Mouse (Mus musculus): ENCODE results near the gene Gm10354. TPM values are rescaled to one million over a fixed set of nuclear protein-coding genes. Genes with fewer than 3 reads are reported as not detected.
"Not testable (repeated sequence)": the region's sequence is repeated elsewhere in the genome, so short reads cannot be mapped to it uniquely, and the experiment has no call there.

Gm10354 gene
- not detected in 2 replicates for polyA plus RNA-seq (2015; fragmentation: Nextera tagmentation; extraction: Ambion mirVana)

- not testable (repeated sequence) for H3K27me3 ChIP-seq
- whole genome bisulfite sequencing, result 32% methylated on average over 1 of the region's 1 CpGs
Measured at GRCm38 (mm10) chr5:14978835-14979234, at the start of gene Gm10354. Gene Gm10354, minus strand, starts transcription at chr5:14978935.

GRCm38 (mm10) chr5:15024316-15024715 is 45.6 kb upstream of the Gm10354 start:
- not testable (repeated sequence) for ATAC-seq; H3K36me3 ChIP-seq (ENCODE audit: poor library complexity, severe bottlenecking); H3K4me1 ChIP-seq; H3K9ac ChIP-seq; H3K4me3 ChIP-seq; H3K4me2 ChIP-seq; H3K27me3 ChIP-seq; H3K27ac ChIP-seq
- H3K9me3 ChIP-seq (replicated peaks), result peaks cover 33% of the 10 kb centered on the region
- 81% methylated on average over 1 of the region's 1 CpGs for WGBS

More at GRCm38 (mm10) chr5:14978835-14979234, at the start of gene Gm10354:
- not testable (repeated sequence) for H3K27ac ChIP-seq; H3K4me2 ChIP-seq; H3K4me3 ChIP-seq; ATAC-seq; H3K9ac ChIP-seq; H3K36me3 ChIP-seq (ENCODE audit: poor library complexity, severe bottlenecking); H3K4me1 ChIP-seq
- H3K9me3 ChIP-seq (replicated peaks), result peaks cover 37% of the 10 kb centered on the region

GRCm38 (mm10) chr5:15020067-15020466 is 41.3 kb upstream of the Gm10354 start:
- H3K27me3 ChIP-seq; H3K4me2 ChIP-seq; H3K4me1 ChIP-seq; ATAC-seq; H3K9ac ChIP-seq; H3K36me3 ChIP-seq (ENCODE audit: poor library complexity, severe bottlenecking); H3K27ac ChIP-seq; H3K4me3 ChIP-seq: not testable (repeated sequence)
- H3K9me3 ChIP-seq (replicated peaks), result peaks cover 36% of the 10 kb centered on the region
- WGBS, result 67% methylated on average over 2 of the region's 2 CpGs

GRCm38 (mm10) chr5:15010639-15011582 is 32.2 kb upstream of the Gm10354 start:
- not testable (repeated sequence) for H3K27me3 ChIP-seq; ATAC-seq; H3K27ac ChIP-seq; H3K4me1 ChIP-seq; H3K4me3 ChIP-seq; H3K9ac ChIP-seq; H3K4me2 ChIP-seq; H3K36me3 ChIP-seq (ENCODE audit: poor library complexity, severe bottlenecking)
- WGBS, result 82% methylated on average over 11 of the region's 11 CpGs
- peaks cover 18% of the 10 kb centered on the region for H3K9me3 ChIP-seq (replicated peaks)

GRCm38 (mm10) chr5:15006907-15007306 is 28.2 kb upstream of the Gm10354 start:
- H3K9ac ChIP-seq; H3K4me2 ChIP-seq; H3K27ac ChIP-seq; H3K4me1 ChIP-seq; H3K36me3 ChIP-seq (ENCODE audit: poor library complexity, severe bottlenecking); H3K4me3 ChIP-seq; ATAC-seq; H3K27me3 ChIP-seq: not testable (repeated sequence)
- peaks cover 31% of the 10 kb centered on the region for H3K9me3 ChIP-seq (replicated peaks)
- 59% methylated on average over 3 of the region's 3 CpGs for WGBS

- H3K4me3 ChIP-seq; H3K4me1 ChIP-seq; H3K9ac ChIP-seq; ATAC-seq; H3K27me3 ChIP-seq; H3K36me3 ChIP-seq (ENCODE audit: poor library complexity, severe bottlenecking); H3K4me2 ChIP-seq; H3K27ac ChIP-seq: not testable (repeated sequence)
- 69% methylated on average over 3 of the region's 3 CpGs for WGBS
- peaks cover 28% of the 10 kb centered on the region for H3K9me3 ChIP-seq (replicated peaks)
Measured at GRCm38 (mm10) chr5:15006288-15006687, 27.6 kb upstream of the Gm10354 start.

- H3K4me1 ChIP-seq; H3K9ac ChIP-seq; H3K4me2 ChIP-seq; H3K4me3 ChIP-seq; H3K36me3 ChIP-seq (ENCODE audit: poor library complexity, severe bottlenecking); H3K27me3 ChIP-seq; H3K27ac ChIP-seq: not testable (repeated sequence)
- 65% methylated on average over 3 of the region's 4 CpGs for WGBS
- peak; percentile 50; the same call in 1 of the 2 replicates for ATAC-seq
- peaks cover 21% of the 10 kb centered on the region for H3K9me3 ChIP-seq (replicated peaks)
Measured at GRCm38 (mm10) chr5:15005584-15005983, 26.8 kb upstream of the Gm10354 start.

GRCm38 (mm10) chr5:15004569-15005562 is 26.1 kb upstream of the Gm10354 start:
- 76% methylated on average over 5 of the region's 5 CpGs for WGBS

GRCm38 (mm10) chr5:14998077-14998476 is 19.3 kb upstream of the Gm10354 start:
- not testable (repeated sequence) for H3K27ac ChIP-seq; H3K4me2 ChIP-seq; H3K27me3 ChIP-seq; H3K9ac ChIP-seq; H3K4me3 ChIP-seq; H3K4me1 ChIP-seq; ATAC-seq; H3K36me3 ChIP-seq (ENCODE audit: poor library complexity, severe bottlenecking)
- WGBS, result 80% methylated on average over 9 of the region's 9 CpGs
- H3K9me3 ChIP-seq (replicated peaks), result peaks cover 30% of the 10 kb centered on the region

More at GRCm38 (mm10) chr5:15004569-15005562, 26.1 kb upstream of the Gm10354 start:
- H3K36me3 ChIP-seq (ENCODE audit: poor library complexity, severe bottlenecking); H3K4me1 ChIP-seq; H3K9ac ChIP-seq; H3K4me3 ChIP-seq; H3K27me3 ChIP-seq; H3K4me2 ChIP-seq; H3K27ac ChIP-seq: not testable (repeated sequence)
- ATAC-seq, result peak; percentile 84
- peaks cover 25% of the 10 kb centered on the region for H3K9me3 ChIP-seq (replicated peaks)

GRCm38 (mm10) chr5:14997556-14997955 is 18.8 kb upstream of the Gm10354 start:
- H3K4me2 ChIP-seq; H3K9ac ChIP-seq; H3K27me3 ChIP-seq; H3K4me3 ChIP-seq; H3K36me3 ChIP-seq (ENCODE audit: poor library complexity, severe bottlenecking); ATAC-seq; H3K27ac ChIP-seq; H3K4me1 ChIP-seq: not testable (repeated sequence)
- peaks cover 28% of the 10 kb centered on the region for H3K9me3 ChIP-seq (replicated peaks)
- 83% methylated on average over 4 of the region's 4 CpGs for WGBS

- not testable (repeated sequence) for H3K36me3 ChIP-seq (ENCODE audit: poor library complexity, severe bottlenecking); H3K4me2 ChIP-seq; H3K27ac ChIP-seq; ATAC-seq; H3K4me1 ChIP-seq; H3K27me3 ChIP-seq; H3K9ac ChIP-seq; H3K4me3 ChIP-seq
- WGBS, result 71% methylated on average over 7 of the region's 7 CpGs
- H3K9me3 ChIP-seq (replicated peaks), result peaks cover 27% of the 10 kb centered on the region
Measured at GRCm38 (mm10) chr5:14996670-14997249, 18.0 kb upstream of the Gm10354 start.
